Mouse (Mus musculus): ENCODE results near the gene Gm10378. TPM values are rescaled to one million over a fixed set of nuclear protein-coding genes. Genes with fewer than 3 reads are reported as not detected.
"Not testable (repeated sequence)": the region's sequence is repeated elsewhere in the genome, so short reads cannot be mapped to it uniquely, and the experiment has no call there.

The Gm10378 gene
- not detected for total RNA-seq (2021)
- not detected in 2 replicates for polyA plus RNA-seq (2012; rRNA removed)
- long read RNA-seq, result 0 reads

DNA sequence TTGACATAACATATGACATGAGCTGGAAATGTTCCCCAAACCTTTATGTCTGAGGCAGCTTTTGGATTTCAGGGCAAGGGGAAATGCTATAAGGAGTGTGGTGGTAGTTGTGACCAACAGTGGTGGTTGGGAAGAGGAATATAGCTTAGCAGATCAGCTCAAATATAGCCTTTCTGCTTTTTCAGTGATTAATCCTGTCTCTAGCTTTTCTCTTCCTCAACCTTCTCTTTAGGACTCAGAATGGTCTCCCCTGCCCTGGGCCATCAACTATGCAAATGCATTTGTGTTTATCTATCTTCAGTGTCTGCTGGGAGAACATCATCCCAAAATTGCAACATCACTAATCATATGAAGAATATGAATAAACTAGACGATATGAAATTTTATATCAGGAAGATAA lies at the start of gene Gm10378:
Gm10378 (plus strand) TSS at position 301 of the 400 bp plus-strand sequence.
- DNase-seq, result not testable (repeated sequence)

GRCm38 (mm10) chr14:42641817-42642216 lies 13.9 kb upstream of the Gm10378 start, which contains the start of gene Gm3633:
TSS of gene Gm3633 (minus strand) at chr14:42641917.
- not testable (repeated sequence) for DNase-seq

Small RNA genes within 50 kb of the gene (microRNA-seq; reads per million reads assigned to microRNA genes)
- 0 reads per million in 2 experiments for gene Gm23620
- gene Gm25228, result 0 reads per million in 2 experiments

Other genes with a start within 250 kb of the Gm10378 start
- gene Gm8005, start 216.3 kb upstream of the Gm10378 start, total RNA-seq (2021), result not detected
- not detected in 2 replicates for gene Gm8005, start 216.3 kb upstream of the Gm10378 start, polyA plus RNA-seq (2012; rRNA removed)
- not detected for gene Gm8011, start 192.1 kb upstream of the Gm10378 start, total RNA-seq (2021)
- not detected in 2 replicates for gene Gm8011, start 192.1 kb upstream of the Gm10378 start, polyA plus RNA-seq (2012; rRNA removed)
- not detected for gene Gm8020, start 153.6 kb upstream of the Gm10378 start, total RNA-seq (2021)
- gene Gm8020, start 153.6 kb upstream of the Gm10378 start, polyA plus RNA-seq (2012; rRNA removed), result not detected in 2 replicates
- not detected for gene Gm8024, start 131.7 kb upstream of the Gm10378 start, total RNA-seq (2021)
- not detected in 2 replicates for gene Gm8024, start 131.7 kb upstream of the Gm10378 start, polyA plus RNA-seq (2012; rRNA removed)
- not detected for gene Gm17124, start 56.1 kb upstream of the Gm10378 start, total RNA-seq (2021)
- not detected in 2 replicates for gene Gm17124, start 56.1 kb upstream of the Gm10378 start, polyA plus RNA-seq (2012; rRNA removed)
- gene Gm3633, start 14.0 kb upstream of the Gm10378 start, total RNA-seq (2021), result not detected
- not detected in 2 replicates for gene Gm3633, start 14.0 kb upstream of the Gm10378 start, polyA plus RNA-seq (2012; rRNA removed)
- not detected for gene Gm3015, start 112.9 kb downstream of the Gm10378 start, total RNA-seq (2021)
- gene Gm3015, start 112.9 kb downstream of the Gm10378 start, polyA plus RNA-seq (2012; rRNA removed), result not detected in 2 replicates
- gene Gm10377, start 142.0 kb downstream of the Gm10378 start, total RNA-seq (2021), result not detected
- not detected in 2 replicates for gene Gm10377, start 142.0 kb downstream of the Gm10378 start, polyA plus RNA-seq (2012; rRNA removed)
- not detected for gene Gm21977, start 197.5 kb downstream of the Gm10378 start, total RNA-seq (2021)
- gene Gm21977, start 197.5 kb downstream of the Gm10378 start, polyA plus RNA-seq (2012; rRNA removed), result not detected in 2 replicates

All from adrenal gland, adult 2 months (tissue).